Mouse (Mus musculus) natural killer cell, adult 2 months (primary cell): ENCODE data around the gene Gm26661.

Experiments
- DNase-seq, 2 experiments: peaks; one replicate each; pipeline ENCODE4 v3.0.0; 2022; ENCODE audit warnings: low spot score in 2 of 2

Gm26661 gene

DNA sequence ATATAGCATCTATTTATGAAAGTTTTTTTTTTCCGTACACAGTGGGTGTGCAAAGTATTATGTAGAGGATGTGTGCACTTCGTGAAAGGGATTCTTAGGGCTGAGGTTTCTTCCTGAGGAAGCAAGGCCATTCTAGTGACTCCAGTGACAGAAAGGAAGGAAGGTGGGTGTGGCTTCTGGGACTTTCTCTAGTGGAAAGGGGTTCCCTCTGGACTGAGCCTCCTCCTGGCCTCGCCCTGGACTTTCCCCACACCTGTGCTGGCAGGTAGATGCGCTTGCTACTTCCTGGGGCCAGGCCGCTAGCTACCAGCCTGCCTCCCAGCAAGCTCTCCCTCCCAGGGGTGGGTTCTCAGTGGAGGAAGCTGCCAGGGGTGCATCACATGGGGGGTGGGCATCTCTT is 28.1 kb downstream of the Gm26661 start:
- DNase-seq, result no peak

DNA sequence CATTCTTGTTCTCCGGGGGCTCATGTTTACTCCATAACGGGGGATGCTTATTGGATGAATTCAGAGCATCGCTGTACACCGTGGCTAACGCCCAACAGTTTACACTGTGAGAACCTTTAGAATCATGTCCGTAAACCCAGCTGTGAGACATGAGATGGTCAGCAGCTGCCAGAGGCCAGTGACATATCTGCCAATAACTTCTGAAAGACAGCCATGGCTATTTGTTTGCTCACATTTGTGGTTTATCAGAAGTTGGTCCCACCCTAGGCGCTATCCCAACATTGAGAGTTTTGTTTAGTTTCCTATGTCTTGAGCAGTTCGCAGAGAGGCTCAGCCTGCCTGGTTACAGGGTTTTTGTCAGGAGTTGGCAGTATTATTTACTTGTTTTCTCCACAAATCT is 30.0 kb downstream of the Gm26661 start:
- DNase-seq, result no peak

DNA sequence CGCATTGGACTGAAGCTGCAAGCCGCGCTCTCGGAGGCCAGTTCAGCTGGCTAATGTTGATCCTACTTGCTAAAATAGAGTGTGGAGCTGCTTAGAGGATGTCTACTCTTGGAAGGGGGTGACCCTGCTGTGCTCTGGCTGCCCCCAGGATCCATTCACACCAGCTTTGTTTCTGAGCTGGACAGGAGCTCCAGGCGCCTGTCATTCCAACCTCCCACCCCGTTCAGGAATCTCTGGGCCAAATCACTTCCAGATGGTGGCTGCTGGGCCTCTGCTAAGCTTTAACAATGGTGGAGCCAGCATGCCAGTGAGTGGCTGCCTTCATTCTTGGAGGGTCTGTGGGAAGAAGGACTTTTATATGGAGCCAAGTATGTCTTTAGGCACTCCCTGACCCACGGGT is 31.3 kb downstream of the Gm26661 start:
- DNase-seq, result no peak

DNA sequence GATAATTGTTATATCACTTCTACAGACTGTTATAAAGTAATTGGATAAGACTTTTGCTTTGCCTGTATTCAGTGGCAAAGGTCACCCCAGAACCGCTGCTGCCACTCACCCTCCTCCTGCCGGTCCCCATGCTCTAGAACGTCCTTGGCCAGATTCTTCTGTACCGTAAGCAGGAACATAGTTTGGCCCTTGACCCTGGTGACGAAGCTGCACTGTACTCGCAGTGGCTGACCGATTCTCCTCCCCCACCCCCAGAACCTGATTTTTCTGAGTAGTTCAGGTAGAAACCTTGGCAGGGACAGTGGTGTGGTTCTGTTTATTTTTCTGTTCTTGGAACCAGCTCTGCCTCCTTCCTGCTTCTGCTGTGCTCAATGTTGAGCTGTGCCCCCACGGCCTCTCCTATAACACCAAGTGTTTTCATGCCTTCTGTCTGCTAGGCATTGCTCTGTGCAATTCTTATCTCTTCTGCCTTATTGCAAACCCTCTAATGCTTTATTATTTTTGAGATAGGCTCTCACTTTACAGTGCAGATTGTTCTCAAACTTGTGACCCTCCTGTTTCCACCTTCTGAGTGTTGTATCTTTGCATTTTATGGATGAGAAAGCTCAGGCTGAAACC is 33.4 kb downstream of the Gm26661 start:
- no peak for DNase-seq

DNA sequence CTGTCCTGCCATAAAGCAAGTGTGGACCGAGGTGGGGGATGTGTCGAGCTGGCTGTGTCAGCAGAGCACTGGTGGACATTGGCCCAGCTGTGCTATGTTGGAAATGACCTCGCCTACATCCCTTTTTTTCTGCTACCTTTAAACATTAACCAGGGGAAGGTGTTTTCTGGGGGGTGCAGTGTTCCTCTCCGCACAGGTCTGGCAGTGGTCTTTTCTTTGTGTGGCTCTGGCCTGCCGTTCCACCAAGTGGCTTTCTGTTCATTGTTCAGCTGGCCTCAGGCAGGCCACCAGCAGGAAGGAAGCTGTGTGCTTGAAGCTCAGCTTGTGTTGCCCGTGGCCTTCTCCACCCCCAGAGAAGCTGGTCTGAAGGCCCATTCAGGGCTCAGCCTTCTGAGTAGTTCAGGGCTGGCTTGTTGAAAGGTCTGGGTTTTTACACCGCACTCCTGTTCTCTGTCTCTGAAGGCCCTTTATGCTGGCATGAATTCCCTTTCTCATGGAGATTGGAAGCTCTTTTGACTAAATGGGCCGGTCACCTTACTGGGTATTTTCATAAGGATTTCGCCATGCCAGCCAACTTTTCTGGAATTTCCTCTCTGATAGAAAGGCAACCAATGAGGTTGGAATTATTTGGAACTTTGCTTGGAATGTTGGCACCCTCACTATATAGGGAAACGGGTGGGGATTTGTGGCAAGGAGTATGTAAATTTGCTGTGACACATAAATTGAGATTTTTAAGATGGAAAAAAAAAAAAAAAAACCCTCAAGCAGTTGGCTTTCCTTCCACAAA is 35.0 kb downstream of the Gm26661 start:
- no peak for DNase-seq

DNA sequence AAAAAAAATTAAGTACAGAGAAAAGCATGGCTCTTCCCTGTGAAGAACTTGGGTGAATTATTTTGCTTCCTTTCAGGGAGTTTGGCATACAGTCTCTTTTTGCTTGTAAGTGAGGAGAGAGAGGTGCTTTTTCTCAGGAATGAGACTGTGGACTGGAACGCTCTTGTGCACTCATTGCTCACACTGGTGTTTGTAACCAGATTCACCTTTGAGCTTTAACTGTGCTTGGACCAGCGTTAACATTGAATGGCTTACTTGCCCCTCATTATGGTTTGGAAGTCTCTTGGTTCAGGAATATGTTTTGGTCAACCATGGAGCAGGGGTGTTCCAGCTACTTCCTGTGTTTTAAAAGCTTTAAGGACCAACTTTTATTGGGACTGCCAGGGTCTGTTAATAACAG is 37.8 kb downstream of the Gm26661 start:
- DNase-seq, result no peak

DNA sequence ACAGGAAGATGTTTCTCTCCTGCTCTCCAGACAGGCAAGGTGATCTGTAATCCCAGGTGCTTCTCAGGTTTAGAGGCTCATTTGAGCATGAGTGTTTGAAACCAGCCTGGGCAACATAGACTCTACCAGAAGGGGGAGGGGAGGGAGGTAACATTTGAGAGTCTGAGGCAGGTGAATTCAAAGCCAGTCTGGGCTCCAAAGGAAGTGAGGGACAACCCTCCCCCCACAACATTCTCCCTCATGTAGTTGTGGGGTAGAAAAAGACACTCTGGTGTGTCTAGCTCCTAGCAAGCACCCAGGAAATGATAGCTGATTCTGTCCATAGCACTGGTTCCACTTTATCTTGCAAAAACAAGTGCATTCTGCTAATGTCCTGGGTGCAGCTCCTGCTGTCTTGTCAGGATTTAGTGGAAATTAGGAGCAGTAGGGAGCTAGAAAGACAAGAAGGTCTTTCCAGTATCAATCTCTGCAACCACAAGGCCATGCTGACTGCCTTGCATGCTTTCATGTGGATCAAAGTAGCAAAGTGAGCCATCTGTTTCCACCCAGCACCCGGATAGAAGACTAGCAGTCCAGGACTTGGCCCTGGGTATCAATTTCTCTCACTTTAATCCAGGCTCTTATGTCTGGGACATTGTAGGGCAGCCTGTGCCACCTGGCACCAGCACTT is 40.5 kb downstream of the Gm26661 start:
- DNase-seq, result no peak

DNA sequence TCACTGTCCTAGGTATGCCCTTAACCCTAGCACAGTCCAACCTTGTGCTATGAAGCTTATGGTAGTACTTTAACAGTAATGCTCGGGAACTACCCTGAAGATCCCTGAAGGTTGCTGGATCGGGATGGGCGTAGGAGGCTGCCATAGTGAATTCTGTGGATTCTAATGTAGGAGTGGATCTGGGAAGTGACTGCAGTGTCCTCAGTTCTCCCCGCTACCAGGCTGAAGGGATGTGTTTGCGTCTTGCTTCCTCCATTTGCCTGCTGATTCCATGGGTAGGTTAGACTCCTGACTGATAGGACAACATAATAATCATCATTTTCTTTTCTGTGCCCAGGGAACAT is 41.0 kb downstream of the Gm26661 start:
- no peak for DNase-seq

DNA sequence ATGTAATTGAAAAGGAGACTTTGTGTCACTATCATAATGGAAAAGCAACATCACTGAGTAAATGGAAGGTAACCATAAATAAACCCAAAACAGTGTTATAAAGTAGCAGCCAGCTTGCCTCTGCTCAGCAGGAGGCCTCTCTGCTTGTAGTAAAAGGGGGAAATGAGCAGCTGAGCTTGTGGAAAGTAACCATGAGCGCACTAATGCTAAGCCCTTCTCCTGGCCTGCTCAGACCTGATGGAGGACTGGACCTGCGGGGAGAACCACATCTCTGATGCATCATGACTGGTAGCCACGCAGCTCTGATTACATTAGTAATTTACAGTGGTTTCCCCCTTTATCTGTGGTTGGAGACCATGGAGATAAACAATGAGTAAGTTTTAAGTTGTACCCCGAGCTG is 42.1 kb downstream of the Gm26661 start:
- no peak for DNase-seq

DNA sequence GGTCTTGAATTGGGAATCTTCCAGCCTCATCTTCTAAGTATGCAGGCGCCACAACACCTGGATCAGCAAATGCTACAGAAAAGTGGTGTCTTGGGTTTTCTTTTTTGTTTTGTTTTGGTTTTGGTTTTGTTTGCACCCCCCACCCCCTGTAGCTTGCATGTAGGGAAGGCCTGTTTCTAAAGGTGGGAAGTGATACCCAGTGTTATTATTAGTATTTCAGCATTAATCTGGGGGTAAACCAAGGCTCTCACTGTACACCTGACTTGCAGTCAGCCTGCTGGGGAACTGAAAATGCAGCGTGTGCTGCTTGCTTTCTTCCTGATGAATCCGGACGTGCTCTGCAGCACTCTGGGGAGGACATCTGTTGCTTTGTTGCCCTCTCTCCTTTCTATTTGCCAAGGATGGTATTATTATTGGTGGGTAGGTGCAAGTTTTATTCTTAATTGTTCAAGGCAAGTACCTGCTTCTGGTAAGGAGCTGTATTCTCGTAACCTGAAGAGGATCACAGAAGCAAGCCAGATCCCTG is 47.2 kb downstream of the Gm26661 start:
- DNase-seq, result no peak

DNA sequence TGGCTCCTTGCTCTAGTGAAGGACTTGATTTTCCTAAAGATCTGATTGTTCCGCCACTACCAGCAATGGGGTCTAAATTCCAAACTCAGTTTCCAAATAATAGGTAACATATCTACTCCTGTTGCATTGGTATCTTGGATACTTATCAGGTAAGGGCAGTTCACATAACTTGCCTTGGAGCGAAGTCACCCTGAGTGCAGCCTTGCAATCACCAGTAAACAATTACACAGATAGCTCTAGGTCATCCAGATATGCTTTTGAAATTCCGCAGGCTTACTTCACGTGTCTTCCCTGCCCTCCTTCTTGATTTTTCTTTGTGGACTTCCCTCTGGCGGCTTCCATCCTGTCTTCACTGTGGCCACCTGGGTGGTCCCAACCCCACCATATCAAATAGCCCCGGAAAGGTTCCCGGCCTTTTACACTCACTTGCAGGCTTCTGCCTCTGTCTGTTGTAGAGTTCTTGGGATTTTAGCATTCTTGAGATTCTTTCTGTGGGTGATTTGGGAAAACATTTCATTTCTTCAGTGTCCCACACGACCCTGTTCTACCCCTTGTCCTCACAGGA is 48.6 kb downstream of the Gm26661 start:
- DNase-seq, result no peak
